Mouse (Mus musculus) hindbrain, postnatal 0 days (tissue): ENCODE data around the gene Gprin3. TPM values are rescaled to one million over a fixed set of nuclear protein-coding genes. Genes with fewer than 3 reads are reported as not detected.

Experiments
- ATAC-seq: fragments of 200-750 bp; cut with Nextera tagmentation; 2 replicates; pipeline ENCODE4 v1.8.0; 2017; ENCODE audit warnings: mild to moderate bottlenecking, moderate TSS enrichment, moderate library complexity
- DNase-seq: peaks from one replicate; pipeline ENCODE4 v3.0.0-alpha.2; 2015; ENCODE audit warnings: low spot score
- H3K27ac ChIP-seq: fragments of 300-500 bp; sonication (generic); 2 replicates; pipeline ENCODE4 v1.5.1; 2014; ENCODE audit warnings: mild to moderate bottlenecking
- H3K27me3 ChIP-seq: fragments of 300-500 bp; sonication (generic); 2 replicates; pipeline ENCODE4 v1.6.1; 2014; ENCODE audit warnings: low read length, mixed read lengths; ENCODE audit not compliant: insufficient read depth
- H3K36me3 ChIP-seq: fragments of 300-500 bp; sonication (generic); 2 replicates; pipeline ENCODE4 v1.6.1; 2014; ENCODE audit warnings: low read length, mixed read lengths; ENCODE audit not compliant: insufficient read depth
- H3K4me1 ChIP-seq: fragments of 300-500 bp; sonication (generic); 2 replicates; pipeline ENCODE4 v1.6.1; 2014; ENCODE audit warnings: antibody characterized with exemption, low read length, mixed read lengths; ENCODE audit not compliant: insufficient read depth
- H3K4me2 ChIP-seq: fragments of 300-500 bp; sonication (generic); 2 replicates; pipeline ENCODE4 v1.6.1; 2014; ENCODE audit warnings: low read depth, mild to moderate bottlenecking, low read length, moderate library complexity, mixed read lengths
- H3K4me3 ChIP-seq: fragments of 300-500 bp; sonication (generic); 2 replicates; pipeline ENCODE4 v1.5.1; 2014; ENCODE audit warnings: low read length
- H3K9ac ChIP-seq: fragments of 300-500 bp; sonication (generic); replicated peaks from 2 replicates; pipeline ENCODE4 v1.6.1; 2014; ENCODE audit warnings: mild to moderate bottlenecking, low read length, moderate library complexity, mixed read lengths
- H3K9me3 ChIP-seq: fragments of 300-500 bp; sonication (generic); 2 replicates; pipeline ENCODE4 v1.6.1; 2016; ENCODE audit warnings: low read length, mixed read lengths
- CTCF ChIP-seq: IDR thresholded peaks from 2 replicates; pipeline ENCODE4 v1.5.1; 2016; ENCODE audit warnings: antibody characterized with exemption, control low read depth, low read depth
- WGBS: fragments of 180-500 bp; shearing (Covaris S2); extraction: QIAGEN DNeasy Blood & Tissue Kit; methylation state at CpG from one replicate; pipeline ENCODE4 v1.1.7; 2014; 5-methylcytosine and 5-hydroxymethylcytosine counted together
- polyA plus RNA-seq: library from polyadenylated mRNA; unstranded; fragments of >200 nt; fragmentation: Nextera tagmentation; extraction: Ambion mirVana; gene quantifications from 2 replicates; pipeline ENCODE4 v1.2.1, GENCODE M21; 2015
- total RNA-seq: library from RNA; depleted of rRNA; stranded (reverse); fragments of >200 nt; gene quantifications from 2 replicates; pipeline ENCODE4 v1.2.3, GENCODE M21; 2014

Gene Gprin3
- total and polyA plus RNA-seq, 2 experiments from 2014 or later = 13.7 to 24.7 TPM

DNA sequence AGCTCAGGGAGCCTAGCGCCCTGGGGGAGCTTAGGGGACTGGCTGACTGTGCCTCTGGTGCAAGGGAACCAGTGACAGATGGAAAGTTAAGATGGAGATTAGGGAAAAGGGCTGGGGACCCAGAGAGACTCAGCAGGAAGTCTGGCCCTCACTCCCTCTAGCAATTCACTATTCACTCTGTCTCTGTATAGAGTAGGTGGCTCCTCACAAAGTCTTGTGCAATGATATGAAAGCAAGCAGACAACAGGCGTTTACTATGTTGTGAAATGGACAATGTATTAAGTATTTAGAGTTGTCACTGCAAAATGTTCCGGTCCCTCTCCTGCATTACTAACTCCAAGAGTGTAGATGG, 416 bp upstream of the Gprin3 start:
- no peak for TF ChIP-seq CTCF
- no peak for ATAC-seq
- peak overlapping the region; percentile 65 for H3K9ac ChIP-seq

GRCm38 (mm10) chr6:59424871-59425740, 988 bp downstream of the Gprin3 start:
- Histone ChIP-seq H3K27me3 (no peaks in the 10 kb centered on the region), H3K36me3 (no peaks in the 10 kb centered on the region), H3K4me1 (peaks cover 4% of the 10 kb centered on the region), H3K4me3 (peak overlapping the region; percentile 49), H3K27ac (peak overlapping the region; percentile 88; the same call in 1 of the 2 replicates), H3K4me2 (peak overlapping the region; percentile 67), H3K9ac (peak overlapping the region; percentile 65; the same call in 1 of the 2 replicates), H3K9me3 (no peaks in the 10 kb centered on the region)
- ATAC-seq (no peak), DNase-seq (no peak)
- WGBS = 68% methylated on average over 10 of the region's 10 CpGs
- TF ChIP-seq CTCF = no peak

More for the DNA sequence above, 416 bp upstream of the Gprin3 start:
- WGBS = 29% methylated on average over 3 of the region's 3 CpGs
- DNase-seq = peak; percentile 28
- H3K27ac ChIP-seq = peak overlapping the region; percentile 88
- no peaks in the 10 kb centered on the region for H3K9me3 ChIP-seq
- H3K4me1 ChIP-seq = peaks cover 4% of the 10 kb centered on the region
- no peaks in the 10 kb centered on the region for H3K36me3 ChIP-seq
- H3K27me3 ChIP-seq = no peaks in the 10 kb centered on the region
- H3K4me3 ChIP-seq = peak overlapping the region; percentile 49
- H3K4me2 ChIP-seq = peak overlapping the region; percentile 67

GRCm38 (mm10) chr6:59423836-59424235, 2.3 kb downstream of the Gprin3 start:
- Histone ChIP-seq H3K27me3 (no peaks in the 10 kb centered on the region), H3K4me2 (peak overlapping the region; percentile 67; the same call in 1 of the 2 replicates), H3K9ac (no peak overlapping the region), H3K36me3 (no peaks in the 10 kb centered on the region), H3K4me1 (peaks cover 4% of the 10 kb centered on the region), H3K27ac (no peak overlapping the region), H3K4me3 (no peak overlapping the region), H3K9me3 (no peaks in the 10 kb centered on the region)
- WGBS = 54% methylated on average over 1 of the region's 1 CpGs
- TF ChIP-seq CTCF = no peak
- ATAC-seq (no peak), DNase-seq (no peak)

GRCm38 (mm10) chr6:59419264-59419663, 6.8 kb downstream of the Gprin3 start:
- Histone ChIP-seq H3K4me1 (peaks cover 4% of the 10 kb centered on the region), H3K9ac (no peak overlapping the region), H3K9me3 (no peaks in the 10 kb centered on the region), H3K27me3 (no peaks in the 10 kb centered on the region), H3K4me3 (no peak overlapping the region), H3K27ac (no peak overlapping the region), H3K4me2 (no peak overlapping the region), H3K36me3 (no peaks in the 10 kb centered on the region)
- no peak for TF ChIP-seq CTCF
- ATAC-seq (0 out of 2 replicates have a peak, but pooled peaks have one; percentile 39), DNase-seq (no peak)
- WGBS = 38% methylated on average over 3 of the region's 3 CpGs

- Histone ChIP-seq H3K4me2 (no peak overlapping the region), H3K4me1 (peaks cover 2% of the 10 kb centered on the region), H3K9me3 (no peaks in the 10 kb centered on the region), H3K9ac (no peak overlapping the region), H3K27me3 (no peaks in the 10 kb centered on the region), H3K36me3 (no peaks in the 10 kb centered on the region), H3K4me3 (no peak overlapping the region), H3K27ac (no peak overlapping the region)
- DNase-seq (no peak), ATAC-seq (no peak)
- no peak for TF ChIP-seq CTCF
- WGBS = 73% methylated on average over 2 of the region's 2 CpGs
These were observed 7.4 kb downstream of the Gprin3 start for GRCm38 (mm10) chr6:59418659-59419058.

- WGBS = 92% methylated on average over 6 of the region's 6 CpGs
- Histone ChIP-seq H3K4me3 (no peak overlapping the region), H3K9ac (no peak overlapping the region), H3K9me3 (no peaks in the 10 kb centered on the region), H3K4me1 (no peaks in the 10 kb centered on the region), H3K36me3 (no peaks in the 10 kb centered on the region), H3K27me3 (no peaks in the 10 kb centered on the region), H3K4me2 (no peak overlapping the region), H3K27ac (no peak overlapping the region)
- ATAC-seq (no peak), DNase-seq (no peak)
- TF ChIP-seq CTCF = no peak
These were observed 11.3 kb downstream of the Gprin3 start for GRCm38 (mm10) chr6:59414816-59415215.
